Mouse (Mus musculus) heart, embryonic 14.5 days (tissue): Measurements from ENCODE around the gene Pdcl3. TPM values are rescaled to one million over a fixed set of nuclear protein-coding genes. Genes with fewer than 3 reads are reported as not detected.
"Not testable (repeated sequence)": the region's sequence is repeated elsewhere in the genome, so short reads cannot be mapped to it uniquely, and the experiment has no call there.

Experiments
- ATAC-seq: fragments of 200-750 bp; cut with Nextera tagmentation; 2 replicates; pipeline ENCODE4 v1.8.0; 2017; ENCODE audit warnings: low read depth, moderate TSS enrichment; ENCODE audit not compliant: insufficient number of reproducible peaks, insufficient read depth, low FRiP score
- H3K27ac ChIP-seq, 2 experiments: fragments of 200-500 bp in 1 of 2; fragments of 300-500 bp in 1 of 2; sonication (generic) in 1 of 2; replicated peaks in 1 of 2; 2 replicates each; pipeline ENCODE4 v1.5.1; 2012 to 2014; ENCODE audit warnings: low read depth in 2 of 2, low read length in 2 of 2, control low read depth in 1 of 2, mild to moderate bottlenecking in 1 of 2, mixed read lengths in 1 of 2; ENCODE audit not compliant: control insufficient read depth in 1 of 2, insufficient read depth in 1 of 2
- H3K27me3 ChIP-seq: fragments of 300-500 bp; sonication (generic); 2 replicates; pipeline ENCODE4 v1.6.1; 2014; ENCODE audit warnings: mild to moderate bottlenecking, low read length, control low read depth; ENCODE audit not compliant: control insufficient read depth, insufficient read depth
- H3K36me3 ChIP-seq: fragments of 300-500 bp; sonication (generic); 2 replicates; pipeline ENCODE4 v1.6.1; 2014; ENCODE audit warnings: mild to moderate bottlenecking, control low read depth, low read length, mixed read lengths; ENCODE audit not compliant: control insufficient read depth, insufficient read depth
- H3K4me1 ChIP-seq, 2 experiments: fragments of 200-500 bp in 1 of 2; fragments of 300-500 bp in 1 of 2; sonication (generic) in 1 of 2; 2 replicates each; pipeline ENCODE4 v1.6.1; 2012 to 2014; ENCODE audit warnings: low read length in 2 of 2, control low read depth in 1 of 2, mixed read lengths in 1 of 2; ENCODE audit not compliant: control insufficient read depth in 2 of 2, insufficient read depth in 2 of 2
- H3K4me2 ChIP-seq: fragments of 300-500 bp; sonication (generic); 2 replicates; pipeline ENCODE4 v1.6.1; 2014; ENCODE audit warnings: mild to moderate bottlenecking, low read length
- H3K4me3 ChIP-seq, 2 experiments: fragments of 200-500 bp in 1 of 2; fragments of 300-500 bp in 1 of 2; sonication (generic) in 1 of 2; 2 replicates each; pipeline ENCODE4 v1.5.1; 2012 to 2014; ENCODE audit warnings: low read length in 2 of 2, mild to moderate bottlenecking in 2 of 2, control low read depth in 1 of 2, low read depth in 1 of 2, moderate library complexity in 1 of 2; ENCODE audit not compliant: control insufficient read depth in 1 of 2, insufficient read depth in 1 of 2
- H3K9ac ChIP-seq: fragments of 300-500 bp; sonication (generic); 2 replicates; pipeline ENCODE4 v1.6.1; 2014; ENCODE audit warnings: mild to moderate bottlenecking, low read length
- H3K9me3 ChIP-seq: fragments of 300-500 bp; sonication (generic); 2 replicates; pipeline ENCODE4 v1.6.1; 2016; ENCODE audit warnings: low read length, control low read depth; ENCODE audit not compliant: control insufficient read depth
- WGBS: fragments of 180-500 bp; shearing (Covaris S2); extraction: QIAGEN DNeasy Blood & Tissue Kit; methylation state at CpG from one replicate; pipeline ENCODE4 v1.1.7; 2014; 5-methylcytosine and 5-hydroxymethylcytosine counted together
- polyA plus RNA-seq: library from polyadenylated mRNA; unstranded; fragments of >200 nt; fragmentation: Nextera tagmentation; extraction: Ambion mirVana; gene quantifications from 2 replicates; pipeline ENCODE4 v1.2.1, GENCODE M21; 2014

Gene Pdcl3
- polyA plus RNA-seq, 1 experiment from 2014 or later = 127 TPM

DNA sequence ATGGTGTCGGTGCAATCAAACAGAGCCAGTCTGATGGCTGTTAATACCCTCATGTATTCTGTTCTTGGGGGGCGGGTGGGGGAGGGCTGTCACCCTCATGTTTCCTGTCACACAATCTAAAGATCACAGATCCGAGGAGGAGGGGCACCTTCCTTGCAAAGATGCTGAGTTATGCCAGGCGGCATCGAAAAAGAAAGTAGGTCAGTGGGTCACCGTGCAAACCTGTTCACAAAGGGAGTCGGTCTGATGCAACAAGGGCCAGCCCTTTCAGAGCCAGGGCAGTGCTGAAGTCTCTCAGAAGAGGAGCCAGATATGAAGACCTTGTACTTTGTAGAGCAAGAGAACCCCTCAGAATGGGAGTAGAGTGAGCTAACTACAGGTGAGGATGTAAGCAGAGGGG is 39.7 kb downstream of the Pdcl3 start:
- WGBS = 49% methylated on average over 7 of the region's 7 CpGs
- H3K36me3 ChIP-seq = no peaks in the 10 kb centered on the region
- no peak overlapping the region for H3K9ac ChIP-seq
- H3K4me1 ChIP-seq = peaks cover 3 to 9% of the 10 kb centered on the region in 2 experiments; a peak in 3 of 4 replicates
- no peak overlapping the region for H3K4me3 ChIP-seq
- no peak for ATAC-seq
- H3K27me3 ChIP-seq = 0 out of 2 replicates have a peak, but pooled peaks cover 3% of the 10 kb centered on the region
- H3K27ac ChIP-seq = no peak overlapping the region
- H3K9me3 ChIP-seq = no peaks in the 10 kb centered on the region
- H3K4me2 ChIP-seq = no peak overlapping the region

DNA sequence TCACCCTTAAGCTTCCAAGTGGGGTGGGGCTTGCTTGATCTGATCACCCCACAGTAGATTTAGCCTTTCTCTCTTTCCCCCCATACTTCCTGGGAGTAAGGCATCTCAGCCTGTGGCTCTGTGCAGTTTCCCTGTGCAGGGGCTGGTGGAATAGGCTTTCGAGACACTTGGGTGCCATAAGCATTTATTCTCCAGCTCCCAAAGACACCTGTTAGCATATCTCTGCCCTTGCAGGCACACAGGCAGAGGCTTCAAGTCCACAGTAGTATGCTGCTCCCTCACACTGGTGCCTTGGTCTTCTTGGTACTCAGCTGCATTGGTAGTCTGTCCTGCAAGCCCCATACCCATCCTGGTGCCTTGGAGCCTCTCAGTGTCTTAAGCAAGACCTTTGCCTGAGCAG is 40.4 kb downstream of the Pdcl3 start:
- H3K36me3 ChIP-seq = no peaks in the 10 kb centered on the region
- no peak overlapping the region for H3K4me2 ChIP-seq
- H3K27ac ChIP-seq = no peak overlapping the region
- H3K27me3 ChIP-seq = 0 out of 2 replicates have a peak, but pooled peaks cover 3% of the 10 kb centered on the region
- H3K4me3 ChIP-seq = no peak overlapping the region
- 90% methylated on average over 1 of the region's 1 CpGs for WGBS
- no peak for ATAC-seq
- H3K9ac ChIP-seq = no peak overlapping the region
- H3K4me1 ChIP-seq = peaks cover 3 to 9% of the 10 kb centered on the region in 2 experiments; a peak in 3 of 4 replicates
- H3K9me3 ChIP-seq = no peaks in the 10 kb centered on the region

DNA sequence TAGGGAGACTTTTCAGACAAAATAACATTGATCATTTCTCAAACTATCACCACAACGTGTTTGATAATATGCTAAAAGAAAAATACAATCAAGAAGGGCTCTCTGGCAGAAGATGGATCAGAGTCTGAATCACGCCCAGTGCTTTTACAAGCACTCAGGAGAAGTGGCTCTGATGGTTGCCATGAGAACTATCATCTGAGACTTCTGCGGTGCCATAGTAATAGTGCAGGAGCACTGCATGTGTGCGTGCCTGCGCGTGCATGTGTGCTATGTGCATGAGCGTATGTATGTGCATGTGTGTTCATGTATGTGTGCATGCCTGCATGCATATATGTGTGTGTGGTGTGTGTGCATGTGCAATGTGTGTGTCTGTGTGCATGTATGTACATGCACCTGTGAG is 43.8 kb downstream of the Pdcl3 start:
- no peak for ATAC-seq
- WGBS = 46% methylated on average over 7 of the region's 7 CpGs
- Histone ChIP-seq H3K4me2 (peak overlapping the region; percentile 65), H3K9ac (no peak overlapping the region), H3K4me3 (0 out of 4 replicates have a peak overlapping the region, but pooled peaks of 1 of the 2 experiments have one; percentile 27), H3K27me3 (0 out of 2 replicates have a peak, but pooled peaks cover 3% of the 10 kb centered on the region), H3K36me3 (no peaks in the 10 kb centered on the region), H3K9me3 (no peaks in the 10 kb centered on the region), H3K4me1 (peaks cover 3 to 9% of the 10 kb centered on the region in 2 experiments; a peak in 3 of 4 replicates), H3K27ac (no peak overlapping the region)

DNA sequence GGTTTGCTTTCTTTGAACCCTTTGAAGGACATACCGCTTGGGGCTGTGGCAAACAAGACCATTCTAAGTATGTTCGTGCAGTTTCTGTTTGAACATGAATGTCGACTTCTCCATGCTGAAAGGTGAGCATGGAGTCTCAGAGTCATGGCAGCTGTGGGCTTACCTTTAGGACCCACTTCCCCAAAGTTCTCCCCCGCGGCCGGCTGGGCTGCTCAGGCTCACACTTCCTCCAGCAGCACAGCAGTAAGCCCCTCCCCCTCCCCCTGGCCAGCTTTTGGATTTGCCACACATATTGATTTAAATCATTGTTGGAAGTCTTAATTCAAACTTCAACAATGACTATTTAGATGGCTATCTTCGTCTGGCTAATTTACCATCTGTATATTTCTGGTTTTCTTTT is 44.7 kb downstream of the Pdcl3 start:
- 0 out of 2 replicates have a peak, but pooled peaks cover 3% of the 10 kb centered on the region for H3K27me3 ChIP-seq
- WGBS = 13% methylated on average over 7 of the region's 7 CpGs
- no peaks in the 10 kb centered on the region for H3K9me3 ChIP-seq
- peaks cover 3 to 9% of the 10 kb centered on the region in 2 experiments; a peak in 3 of 4 replicates for H3K4me1 ChIP-seq
- H3K9ac ChIP-seq = peak overlapping the region; percentile 53; the same call in 1 of the 2 replicates
- H3K27ac ChIP-seq = no peak overlapping the region
- no peak for ATAC-seq
- peak overlapping the region; percentile 65 for H3K4me2 ChIP-seq
- H3K36me3 ChIP-seq = no peaks in the 10 kb centered on the region
- H3K4me3 ChIP-seq = peak overlapping the region; percentile 25 to 27

DNA sequence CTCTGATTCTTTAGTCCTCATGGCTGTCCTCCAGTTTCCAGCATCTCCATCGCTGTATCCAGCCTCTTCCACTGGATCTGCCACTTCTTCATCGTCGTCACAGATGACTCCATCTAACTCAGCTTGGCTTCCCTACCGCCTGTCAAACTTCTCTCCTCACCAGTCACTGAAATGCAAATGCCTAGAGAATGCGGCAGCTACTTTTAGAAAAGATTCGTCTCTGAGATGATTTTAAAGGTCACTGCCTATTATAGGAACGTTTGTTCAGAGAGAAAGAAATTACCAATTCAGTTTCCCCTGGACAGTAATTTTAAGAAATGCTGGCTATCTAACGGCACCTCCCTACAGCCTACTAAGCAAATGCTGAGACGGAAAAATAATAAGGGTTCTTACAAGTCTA is 50.4 kb downstream of the Pdcl3 start:
- H3K36me3 ChIP-seq = no peaks in the 10 kb centered on the region
- no peaks in the 10 kb centered on the region for H3K27me3 ChIP-seq
- H3K4me2 ChIP-seq = no peak overlapping the region
- no peak overlapping the region for H3K4me3 ChIP-seq
- H3K4me1 ChIP-seq = no peaks in the 10 kb centered on the region
- WGBS = 74% methylated on average over 9 of the region's 9 CpGs
- no peak overlapping the region for H3K9ac ChIP-seq
- H3K9me3 ChIP-seq = no peaks in the 10 kb centered on the region
- no peak for ATAC-seq
- H3K27ac ChIP-seq = no peak overlapping the region

DNA sequence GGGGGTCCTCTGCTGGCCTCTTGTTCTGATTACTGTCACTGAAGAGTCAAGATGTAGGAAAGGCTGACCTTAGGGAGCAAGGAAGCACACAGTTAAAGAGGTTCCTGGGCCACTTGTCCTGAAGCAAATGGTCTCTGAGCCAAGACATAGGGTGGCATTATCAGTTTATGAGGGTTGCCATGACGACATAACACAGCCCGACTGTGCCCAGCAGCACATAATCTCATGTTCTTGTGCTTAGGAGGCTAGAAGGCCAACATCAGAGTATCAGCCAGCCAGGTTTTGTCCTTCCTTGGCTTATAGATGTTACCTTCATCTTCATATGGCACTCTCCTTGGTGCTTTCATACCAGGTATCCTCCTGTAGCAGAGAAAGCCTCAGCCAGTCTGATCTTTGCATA is 56.8 kb downstream of the Pdcl3 start:
- 36% methylated on average over 2 of the region's 2 CpGs for WGBS
- Histone ChIP-seq H3K9ac (no peak overlapping the region), H3K27me3 (no peaks in the 10 kb centered on the region), H3K9me3 (no peaks in the 10 kb centered on the region), H3K36me3 (no peaks in the 10 kb centered on the region), H3K4me2 (no peak overlapping the region), H3K27ac (no peak overlapping the region), H3K4me1 (no peaks in the 10 kb centered on the region), H3K4me3 (no peak overlapping the region)
- no peak for ATAC-seq

DNA sequence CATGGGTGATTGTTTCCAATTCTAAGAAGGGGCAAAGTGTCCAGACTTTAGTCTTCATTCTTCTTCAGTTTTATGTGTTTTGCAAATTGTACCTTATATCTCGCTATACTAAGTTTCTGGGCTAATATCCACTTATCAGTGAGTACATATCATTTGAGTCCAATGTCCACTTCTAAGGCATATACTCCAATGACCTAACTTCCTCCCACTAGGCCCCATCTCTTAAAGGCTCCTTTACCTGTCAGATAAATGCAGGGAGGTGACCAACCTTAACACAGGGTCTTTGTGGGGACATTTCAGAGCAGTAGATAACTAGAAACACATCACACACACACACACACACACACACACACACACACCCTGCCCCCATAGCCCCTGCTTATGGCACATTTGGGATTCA is 59.0 kb downstream of the Pdcl3 start:
- ATAC-seq = not testable (repeated sequence)

DNA sequence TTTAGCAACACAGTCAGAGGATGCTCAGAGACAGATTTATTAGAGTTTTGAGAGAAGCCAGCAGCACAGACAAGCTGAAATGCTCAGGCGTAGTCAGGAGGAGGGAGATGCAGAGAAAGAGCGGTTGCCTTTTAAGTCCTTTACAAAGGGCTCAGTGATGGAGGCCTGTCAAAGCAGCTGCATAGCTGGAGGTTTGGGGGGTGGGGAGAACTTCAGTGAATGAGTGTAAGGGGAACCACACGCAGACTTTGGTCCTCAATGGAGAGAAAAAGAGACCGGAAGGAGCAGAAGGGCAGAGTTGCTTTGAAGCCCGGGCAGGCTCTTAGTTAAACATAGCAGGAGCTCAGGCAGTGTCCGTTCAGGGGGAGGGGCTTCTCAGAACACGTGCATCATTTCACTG is 61.3 kb downstream of the Pdcl3 start:
- no peak for ATAC-seq

More for the DNA sequence above, 59.0 kb downstream of the Pdcl3 start:
- not testable (repeated sequence) for H3K4me2 ChIP-seq, H3K27ac ChIP-seq, H3K9ac ChIP-seq, H3K27me3 ChIP-seq, H3K9me3 ChIP-seq, H3K4me1 ChIP-seq, H3K36me3 ChIP-seq, H3K4me3 ChIP-seq
- 70% methylated on average over 1 of the region's 1 CpGs for WGBS

More for the DNA sequence above, 61.3 kb downstream of the Pdcl3 start:
- Histone ChIP-seq H3K4me3 (no peak overlapping the region), H3K9ac (no peak overlapping the region), H3K36me3 (no peaks in the 10 kb centered on the region), H3K4me2 (no peak overlapping the region), H3K9me3 (peaks cover 14% of the 10 kb centered on the region), H3K27me3 (no peaks in the 10 kb centered on the region), H3K4me1 (no peaks in the 10 kb centered on the region), H3K27ac (no peak overlapping the region)
- 33% methylated on average over 7 of the region's 7 CpGs for WGBS
